Mouse (Mus musculus) layer of hippocampus, adult 9-11 months (tissue): ENCODE data around the gene Phykpl.
"Not testable (repeated sequence)": the region's sequence is repeated elsewhere in the genome, so short reads cannot be mapped to it uniquely, and the experiment has no call there.

Source experiments
- DNase-seq: peaks from one replicate; pipeline ENCODE4 v3.0.0; 2022

The Phykpl gene

DNA sequence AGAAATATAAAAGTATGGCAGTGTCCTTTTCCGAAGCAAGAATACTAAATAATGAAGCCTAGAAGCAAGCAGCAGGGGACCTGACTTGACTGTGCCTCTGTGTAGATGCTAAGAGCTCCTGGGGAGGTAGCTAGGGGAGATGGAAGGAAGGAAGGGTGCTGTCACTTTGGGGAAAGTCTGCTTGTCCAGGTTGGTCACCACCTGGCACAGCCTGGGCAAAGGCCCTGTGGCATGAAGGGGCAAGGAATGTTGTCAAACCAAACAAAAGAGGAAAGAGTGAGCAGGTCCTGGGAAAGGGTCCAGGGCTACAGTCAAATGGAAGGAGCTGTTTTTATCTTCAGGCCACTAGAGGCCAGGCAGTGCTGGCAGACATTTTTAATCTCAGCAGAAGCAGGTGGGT is 2.5 kb downstream of the Phykpl start:
- DNase-seq: no peak

- no peak for DNase-seq
Observed at GRCm38 (mm10) chr11:51588833-51589232, 4.3 kb downstream of the Phykpl start.

DNA sequence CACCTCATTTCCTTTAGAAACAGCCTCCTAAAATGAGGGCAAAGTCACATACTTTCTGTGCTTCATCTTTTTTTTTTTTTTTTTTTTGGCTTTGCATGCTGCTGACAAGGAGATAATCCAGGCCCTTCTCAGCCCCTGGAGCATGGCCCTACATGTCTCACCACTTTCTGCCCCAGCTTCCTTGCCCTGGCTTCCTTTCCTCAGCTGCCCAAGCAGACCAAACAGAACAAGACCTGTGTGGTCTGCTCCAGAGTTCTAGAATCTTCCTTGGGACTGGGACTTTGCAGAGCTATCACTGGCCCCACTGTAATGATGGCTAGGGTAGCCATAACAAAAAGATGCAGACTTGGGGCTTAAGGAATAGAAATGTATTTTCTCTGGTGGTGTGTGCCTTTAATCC is 5.4 kb downstream of the Phykpl start:
- no peak for DNase-seq

- DNase-seq: no peak
Observed at GRCm38 (mm10) chr11:51591168-51591567, 6.6 kb downstream of the Phykpl start.

DNA sequence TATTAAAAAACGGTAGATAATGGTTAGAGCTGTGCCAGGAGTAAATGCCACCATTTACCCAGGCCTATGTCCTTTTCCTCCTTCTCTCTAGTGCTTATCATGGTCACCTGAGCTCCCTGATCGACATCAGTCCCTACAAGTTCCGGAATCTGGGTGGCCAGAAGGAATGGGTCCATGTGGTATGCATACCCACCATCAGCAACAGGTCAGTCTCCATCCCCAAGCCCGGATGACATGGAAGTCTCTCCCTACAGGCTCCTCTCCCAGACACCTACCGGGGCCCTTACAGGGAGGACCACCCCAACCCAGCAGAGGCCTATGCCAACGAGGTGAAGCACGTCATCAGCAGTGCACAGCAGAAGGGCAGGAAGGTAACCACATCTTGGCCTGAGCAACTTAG is 7.4 kb downstream of the Phykpl start:
- no peak for DNase-seq

GRCm38 (mm10) chr11:51593368-51593767 is 8.8 kb downstream of the Phykpl start:
- DNase-seq: no peak

DNA sequence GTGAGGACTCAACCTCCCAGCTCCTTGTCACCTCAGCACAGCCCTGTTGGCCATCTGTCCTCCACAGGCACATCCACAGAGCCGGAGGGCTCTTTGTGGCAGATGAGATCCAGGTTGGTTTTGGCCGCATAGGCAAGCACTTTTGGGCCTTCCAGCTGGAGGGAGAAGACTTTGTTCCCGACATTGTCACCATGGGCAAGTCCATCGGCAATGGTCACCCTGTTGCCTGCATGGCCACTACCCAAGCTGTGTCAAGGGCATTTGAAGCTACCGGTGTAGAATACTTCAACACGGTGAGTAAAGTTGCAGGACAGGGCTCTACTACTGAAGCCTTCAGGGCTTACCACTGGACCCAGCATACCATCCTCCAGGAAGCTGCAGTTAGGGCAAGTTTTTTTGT is 9.3 kb downstream of the Phykpl start:
- DNase-seq: no peak

DNA sequence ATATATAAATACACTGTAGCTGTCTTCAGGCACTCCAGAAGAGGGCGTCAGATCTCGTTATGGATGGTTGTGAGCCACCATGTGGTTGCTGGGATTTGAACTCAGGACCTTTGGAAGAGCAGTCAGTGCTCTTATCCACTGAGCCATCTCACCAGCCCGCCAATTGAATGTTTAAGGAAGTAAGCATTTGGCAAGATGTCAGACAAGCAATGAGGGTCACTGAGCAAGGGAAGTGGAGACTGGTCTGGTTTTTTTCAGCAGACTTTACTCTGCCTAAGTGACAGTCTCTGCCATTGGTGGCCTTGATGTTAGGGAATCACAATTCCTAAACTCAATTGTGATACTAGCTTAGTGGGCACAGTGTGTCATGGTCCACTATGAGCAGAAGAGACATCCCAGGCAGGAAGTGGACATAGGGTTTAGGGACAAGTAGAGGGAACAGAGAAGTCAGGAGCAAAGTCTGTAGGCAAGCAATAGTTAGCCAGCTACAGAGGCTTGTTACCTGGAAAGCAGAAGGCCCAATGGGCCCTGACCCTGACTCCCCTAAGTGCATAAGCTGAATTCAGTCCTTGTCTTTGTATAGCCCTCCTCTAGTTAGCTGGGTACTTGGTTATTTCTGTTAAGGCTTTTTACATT is 10.3 kb downstream of the Phykpl start:
- no peak for DNase-seq

GRCm38 (mm10) chr11:51595459-51596083 is 11.0 kb downstream of the Phykpl start:
- DNase-seq: no peak

DNA sequence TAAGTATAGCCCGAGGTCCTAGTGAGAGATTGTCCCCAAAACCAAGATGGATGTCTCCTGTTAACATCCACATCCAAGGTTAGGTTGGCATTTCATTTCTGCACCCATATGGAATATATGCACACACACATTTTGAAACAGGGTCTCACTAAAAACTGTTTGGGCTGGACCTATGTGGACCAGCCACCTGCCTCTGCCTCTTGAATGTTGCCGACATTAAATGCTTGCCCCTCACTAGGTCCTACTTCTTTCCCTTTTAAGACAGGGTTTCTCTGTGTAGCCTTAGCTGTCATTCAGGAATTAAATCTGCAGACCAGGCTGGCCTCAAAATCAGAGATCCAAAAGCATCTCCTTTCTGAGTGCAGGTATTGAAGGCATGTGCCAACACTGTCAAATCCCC is 13.0 kb downstream of the Phykpl start:
- no peak for DNase-seq

GRCm38 (mm10) chr11:51602253-51602652 is 17.7 kb downstream of the Phykpl start:
- DNase-seq: no peak

DNA sequence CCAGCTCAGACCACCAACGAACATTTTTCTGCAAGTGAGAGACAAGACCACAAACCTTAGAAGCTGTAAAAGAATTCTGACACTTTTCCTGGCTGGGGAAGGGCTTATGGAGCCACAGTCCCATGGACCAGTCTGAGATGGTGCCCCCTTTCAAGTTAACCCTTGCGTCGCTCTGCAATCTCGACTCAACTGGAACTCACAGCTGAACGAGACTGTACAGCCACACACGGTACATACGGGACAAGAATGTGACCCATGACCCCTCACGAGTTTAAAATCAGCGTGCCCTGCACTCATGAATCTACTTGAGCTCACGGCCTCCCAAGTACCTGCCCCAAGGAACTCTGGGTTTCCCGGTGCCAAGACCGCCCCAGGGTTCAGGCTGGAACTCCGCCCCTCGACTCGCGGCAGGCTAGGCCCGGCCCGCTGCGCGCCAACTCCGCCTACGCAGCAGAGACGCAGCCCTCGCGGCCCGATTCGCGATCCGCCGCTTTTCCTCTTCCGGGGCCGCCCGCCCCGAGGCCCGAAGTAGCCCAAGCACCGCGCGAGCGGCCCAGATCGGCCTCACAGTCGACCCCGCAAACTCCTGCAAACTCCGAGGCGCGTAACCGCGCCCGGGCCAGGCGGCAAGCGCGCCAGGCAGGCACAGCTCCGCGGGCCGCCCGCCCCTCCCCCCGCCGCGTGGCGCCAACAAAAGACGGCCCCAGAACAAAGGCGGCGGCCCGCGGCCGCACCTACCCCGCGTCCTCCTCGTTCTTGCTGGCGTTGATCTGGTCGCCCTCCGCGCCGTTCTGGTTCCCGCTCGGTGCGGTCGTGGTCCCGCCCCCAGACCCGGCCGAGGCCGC is 21.3 kb downstream of the Phykpl start:
- peak; percentile 75 for DNase-seq

DNA sequence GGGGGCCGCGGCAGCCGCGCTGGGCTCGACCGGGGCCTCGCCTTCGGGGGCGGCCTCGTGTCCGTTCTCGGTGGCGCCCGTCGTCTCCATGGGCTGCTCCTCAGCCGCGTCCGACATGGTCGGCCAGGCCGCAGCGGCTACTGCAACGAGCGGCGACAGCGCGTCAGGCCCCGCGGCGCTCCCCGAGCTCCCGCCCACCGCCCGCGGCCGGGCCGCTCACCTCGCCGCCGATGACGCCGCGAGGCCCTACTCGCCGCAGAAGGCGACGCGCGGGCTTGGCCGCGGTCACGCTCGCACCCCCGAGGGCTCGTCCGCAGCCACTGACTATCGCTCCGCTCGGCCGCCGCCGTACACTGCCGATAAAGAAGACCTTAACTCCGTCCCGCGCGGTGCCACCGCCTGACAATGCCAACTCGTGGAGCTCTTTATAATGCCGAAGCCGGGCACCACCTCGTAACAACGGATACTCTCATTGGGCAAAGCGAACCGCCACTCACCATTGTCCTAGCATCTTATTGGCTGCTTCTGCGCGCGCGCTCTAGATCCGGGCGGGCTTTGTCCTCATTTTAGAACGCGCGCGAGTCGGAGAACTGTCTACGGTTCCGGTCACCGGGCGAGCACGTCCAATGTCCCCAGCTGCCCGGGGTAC is 22.0 kb downstream of the Phykpl start, which contains the start of gene Hnrnpab:
Gene Hnrnpab, minus strand, starts transcription at position 401 of the 649 bp plus-strand sequence.
- peak; percentile 98 for DNase-seq

- no peak for DNase-seq
Observed at GRCm38 (mm10) chr11:51607096-51607738, 22.7 kb downstream of the Phykpl start.

- DNase-seq: no peak
Observed at GRCm38 (mm10) chr11:51609266-51609909, 24.8 kb downstream of the Phykpl start.

DNA sequence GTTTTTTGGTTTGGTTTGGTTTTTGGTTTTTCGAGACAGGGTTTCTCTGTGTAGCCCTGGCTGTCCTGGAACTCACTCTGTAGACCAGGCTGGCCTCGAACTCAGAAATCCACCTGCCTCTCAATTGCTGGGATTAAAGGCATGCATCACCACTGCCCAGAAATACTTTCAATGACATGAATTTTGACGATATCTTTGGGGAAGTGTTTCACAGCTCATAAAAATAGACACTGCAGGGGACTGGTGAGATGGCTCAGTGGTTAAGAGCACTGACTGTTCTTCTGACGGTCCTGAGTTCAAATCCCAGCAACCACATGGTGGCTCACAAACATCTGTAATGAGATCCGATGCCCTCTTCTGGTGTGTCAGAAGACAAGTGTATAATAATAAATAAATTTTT is 25.4 kb downstream of the Phykpl start:
- DNase-seq: not testable (repeated sequence)

DNA sequence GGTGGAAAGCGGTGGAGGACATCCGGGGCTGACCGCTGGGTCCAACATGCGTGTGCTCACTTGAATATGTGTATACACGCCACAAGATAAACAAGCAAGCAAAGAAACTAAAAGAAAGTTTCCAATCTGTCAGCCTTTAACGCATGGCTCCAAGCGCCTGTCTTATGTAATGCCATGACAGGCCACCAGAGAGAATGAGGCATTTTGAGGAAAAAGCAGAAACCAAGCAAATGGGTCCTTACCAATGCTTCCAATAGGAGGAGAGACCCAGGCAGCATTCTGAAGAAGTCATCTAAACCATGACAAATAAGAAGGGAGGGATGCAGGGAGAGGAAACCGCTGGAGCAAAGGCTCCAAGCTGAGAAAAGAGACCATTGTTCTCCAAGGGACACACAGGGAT is 29.7 kb downstream of the Phykpl start:
- DNase-seq: no peak

DNA sequence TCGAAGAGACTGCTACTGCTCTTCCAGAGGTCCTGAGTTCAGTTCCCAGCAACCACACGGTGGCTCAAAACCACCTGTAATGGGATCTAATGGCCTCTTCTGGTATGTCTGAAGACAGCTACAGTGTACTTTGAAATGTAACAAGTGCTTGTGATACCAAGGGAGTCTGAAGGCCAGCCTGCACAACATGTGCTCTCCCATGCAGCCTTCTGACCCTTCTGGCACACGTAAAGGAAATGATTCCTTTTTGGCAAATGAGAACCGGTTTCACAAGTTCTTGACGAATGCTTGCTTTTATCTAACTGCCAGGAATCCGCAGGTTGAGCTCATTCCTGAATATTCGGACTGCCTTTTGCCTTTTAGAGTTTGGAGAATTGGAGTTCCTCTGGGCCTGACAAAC is 30.6 kb downstream of the Phykpl start:
- no peak for DNase-seq

GRCm38 (mm10) chr11:51615601-51616000 is 31.0 kb downstream of the Phykpl start:
- peak; percentile 42 for DNase-seq

GRCm38 (mm10) chr11:51616113-51616512 is 31.6 kb downstream of the Phykpl start:
- DNase-seq: not testable (repeated sequence)

- DNase-seq: peak; percentile 69
Observed at GRCm38 (mm10) chr11:51617693-51618092, 33.1 kb downstream of the Phykpl start.

DNA sequence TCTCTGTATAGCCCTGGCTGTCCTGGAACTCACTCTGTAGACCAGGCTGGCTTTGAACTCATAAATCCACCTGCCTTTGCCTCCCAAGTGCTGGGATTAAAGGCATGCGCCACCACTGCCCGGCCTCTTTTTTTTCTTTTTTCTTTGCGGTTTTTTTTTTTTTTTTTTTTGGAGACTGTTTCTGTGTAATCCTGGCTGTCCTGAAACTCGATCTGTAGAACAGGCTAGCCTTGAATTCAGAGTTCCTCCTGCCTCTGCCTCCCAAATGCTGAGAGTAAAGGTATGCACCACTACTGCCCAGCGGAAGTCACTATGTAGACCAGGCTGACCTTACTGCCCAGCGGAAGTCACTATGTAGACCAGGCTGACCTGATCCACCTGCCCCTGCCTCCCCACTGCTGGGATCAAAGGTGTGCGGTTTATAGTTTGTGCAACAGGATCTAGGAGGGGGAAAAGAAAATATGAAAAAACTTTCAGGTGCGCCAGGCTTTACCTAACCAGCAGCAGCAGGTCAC is 34.4 kb downstream of the Phykpl start:
- no peak for DNase-seq
